Mouse (Mus musculus): Measurements from ENCODE around the gene Calcrl. TPM values are rescaled to one million over a fixed set of nuclear protein-coding genes. Genes with fewer than 3 reads are reported as not detected.

The Calcrl gene
- polyA plus RNA-seq, 1 experiment, result 3.9 TPM

DNA sequence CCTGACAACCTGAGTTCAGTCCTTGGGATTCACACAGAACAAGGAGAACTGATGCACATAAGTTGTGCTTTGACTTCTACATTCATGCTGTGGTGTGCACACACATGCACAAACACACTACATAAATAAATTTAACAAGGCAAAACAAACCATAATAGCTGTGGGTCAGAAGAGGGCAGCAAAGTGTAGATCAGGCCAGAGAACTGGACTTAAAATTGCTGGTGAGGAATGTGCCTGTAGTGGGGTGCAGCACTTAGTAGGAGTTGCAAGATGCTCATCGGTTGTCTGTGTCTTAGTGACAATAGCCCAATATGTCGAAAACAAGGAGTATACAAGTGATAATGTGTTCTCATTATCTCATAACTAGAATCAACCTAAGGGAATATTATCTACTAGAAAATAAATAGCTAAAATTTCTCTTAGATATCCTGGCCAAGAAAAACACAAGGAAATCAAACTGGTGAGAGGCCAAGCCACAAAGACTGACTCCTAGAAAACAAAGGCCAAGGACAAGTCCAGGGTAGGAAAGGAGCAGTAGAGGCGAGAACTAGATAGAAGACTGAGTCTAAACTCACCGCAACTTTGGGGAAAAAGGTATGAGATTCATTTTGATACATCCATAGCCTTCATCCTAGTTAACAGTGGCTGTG is 132.7 kb downstream of the Calcrl start:
- TF ChIP-seq POLR2A (IDR thresholded peaks at IDR 0.05; ENCODE audit: borderline replicate concordance, insufficient read depth, low read length), result no peak
- H3K4me1 ChIP-seq (ENCODE audit: control insufficient read depth, insufficient read depth, low read length), result no peaks in the 10 kb centered on the region
- no peak overlapping the region for H3K4me3 ChIP-seq (replicated peaks; ENCODE audit: insufficient read depth, low read depth, low read length)
- H3K27ac ChIP-seq (ENCODE audit: insufficient read depth, low read length), result no peak overlapping the region
- WGBS, result 88% methylated on average over 4 of the region's 4 CpGs
- H3K27me3 ChIP-seq (ENCODE audit: control insufficient read depth, insufficient read depth, low read length), result no peaks in the 10 kb centered on the region
- no peak for DNase-seq

DNA sequence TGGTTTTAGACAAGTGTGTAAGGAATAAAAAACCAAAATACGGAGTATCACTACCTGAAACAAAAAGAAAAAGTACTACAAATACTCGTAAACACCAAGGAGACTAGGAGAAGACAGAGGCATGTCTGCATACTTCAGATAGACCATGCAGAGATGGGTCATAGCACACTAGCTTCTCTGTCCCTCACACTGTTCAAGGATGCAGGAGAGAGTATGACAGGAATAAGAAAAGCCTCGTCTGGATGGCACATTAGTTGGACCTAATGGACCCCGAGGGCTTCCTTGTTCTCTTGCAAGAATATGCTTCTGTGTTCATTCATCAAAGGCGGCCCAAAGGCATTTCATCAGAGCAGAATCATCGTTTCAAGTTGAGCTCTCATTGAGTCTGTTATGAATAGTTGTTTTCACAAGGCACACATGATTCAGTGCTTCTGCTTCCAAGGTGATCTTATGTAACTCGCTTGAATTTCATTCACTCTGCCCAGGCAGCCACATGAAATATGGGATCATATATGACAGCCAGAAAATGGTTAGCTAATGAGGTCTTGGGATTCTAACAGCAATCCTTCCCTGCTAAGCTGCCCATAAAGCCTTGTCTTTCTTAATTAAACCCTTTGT is 136.2 kb downstream of the Calcrl start:
- no peak for TF ChIP-seq CTCF (IDR thresholded peaks at IDR 0.05; ENCODE audit: borderline replicate concordance, insufficient read depth, low read depth, low read length)
- TF ChIP-seq POLR2A (IDR thresholded peaks at IDR 0.05; ENCODE audit: borderline replicate concordance, insufficient read depth, low read length), result no peak
- no peaks in the 10 kb centered on the region for H3K4me1 ChIP-seq (ENCODE audit: control insufficient read depth, insufficient read depth, low read length)
- no peak overlapping the region for H3K27ac ChIP-seq (ENCODE audit: insufficient read depth, low read length)
- H3K27me3 ChIP-seq (ENCODE audit: control insufficient read depth, insufficient read depth, low read length), result no peaks in the 10 kb centered on the region
- no peak overlapping the region for H3K4me3 ChIP-seq (replicated peaks; ENCODE audit: insufficient read depth, low read depth, low read length)
- no peak for DNase-seq
- WGBS, result 46% methylated on average over 7 of the region's 7 CpGs

Other genes starting within 250 kb of the Calcrl start
- gene Tfpi, start 51.4 kb upstream of the Calcrl start, polyA plus RNA-seq (2012; rRNA removed), result 2.4 and 2.8 TPM in 2 replicates
- 34.4 and 35.9 TPM in 2 replicates for gene Ctnnd1, start 225.4 kb upstream of the Calcrl start, polyA plus RNA-seq (2012; rRNA removed)
- gene Btbd18, start 233.7 kb upstream of the Calcrl start, polyA plus RNA-seq (2012; rRNA removed), result not detected in 2 replicates
- gene Selenoh, start 245.4 kb upstream of the Calcrl start, polyA plus RNA-seq (2012; rRNA removed), result 67.4 TPM in 2 replicates